Mouse (Mus musculus) kidney, postnatal 0 days (tissue): Measurements from ENCODE around the gene Krtap27-1. TPM values are rescaled to one million over a fixed set of nuclear protein-coding genes. Genes with fewer than 3 reads are reported as not detected.

Experiments
- ATAC-seq: fragments of 200-750 bp; cut with Nextera tagmentation; replicated peaks from 2 replicates; pipeline ENCODE4 v1.8.0; 2017; ENCODE audit warnings: low read depth, moderate number of reproducible peaks, moderate TSS enrichment, moderate library complexity; ENCODE audit not compliant: low FRiP score
- DNase-seq: peaks from one replicate; pipeline ENCODE4 v3.0.0-alpha.2; 2016; ENCODE audit warnings: low spot score
- H3K27ac ChIP-seq: fragments of 300-500 bp; sonication (generic); 2 replicates; pipeline ENCODE4 v1.5.1; 2014; ENCODE audit warnings: mild to moderate bottlenecking
- H3K27me3 ChIP-seq: fragments of 300-500 bp; sonication (generic); 2 replicates; pipeline ENCODE4 v1.6.1; 2014; ENCODE audit warnings: low read length, mixed read lengths; ENCODE audit not compliant: insufficient read depth
- H3K36me3 ChIP-seq: fragments of 300-500 bp; sonication (generic); 2 replicates; pipeline ENCODE4 v1.6.1; 2014; ENCODE audit warnings: low read length, mixed read lengths; ENCODE audit not compliant: insufficient read depth
- H3K4me1 ChIP-seq: fragments of 300-500 bp; sonication (generic); replicated peaks from 2 replicates; pipeline ENCODE4 v1.6.1; 2014; ENCODE audit warnings: antibody characterized with exemption, low read length, mixed read lengths; ENCODE audit not compliant: insufficient read depth
- H3K4me2 ChIP-seq: fragments of 300-500 bp; sonication (generic); 2 replicates; pipeline ENCODE4 v1.6.1; 2014; ENCODE audit warnings: mild to moderate bottlenecking, low read length, moderate library complexity, mixed read lengths
- H3K4me3 ChIP-seq: fragments of 300-500 bp; sonication (generic); replicated peaks from 2 replicates; pipeline ENCODE4 v1.5.1; 2014; ENCODE audit warnings: low read depth, low read length
- H3K9ac ChIP-seq: fragments of 300-500 bp; sonication (generic); 2 replicates; pipeline ENCODE4 v1.6.1; 2014; ENCODE audit warnings: low read depth, low read length
- H3K9me3 ChIP-seq: fragments of 300-500 bp; sonication (generic); replicated peaks from 2 replicates; pipeline ENCODE4 v1.6.1; 2016; ENCODE audit warnings: low read length, inconsistent platforms, mixed read lengths
- CTCF ChIP-seq: IDR thresholded peaks from 2 replicates; pipeline ENCODE4 v1.5.1; 2016; ENCODE audit warnings: antibody characterized with exemption, low read depth, mild to moderate bottlenecking, moderate library complexity
- WGBS: fragments of 180-500 bp; shearing (Covaris S2); extraction: QIAGEN DNeasy Blood & Tissue Kit; methylation state at CpG from one replicate; pipeline ENCODE4 v1.1.7; 2014; 5-methylcytosine and 5-hydroxymethylcytosine counted together
- polyA plus RNA-seq: library from polyadenylated mRNA; unstranded; fragments of >200 nt; fragmentation: Nextera tagmentation; extraction: Ambion mirVana; gene quantifications from 2 replicates; pipeline ENCODE4 v1.2.1, GENCODE M21; 2015

Gene Krtap27-1
- not detected in 2 replicates for polyA plus RNA-seq

DNA sequence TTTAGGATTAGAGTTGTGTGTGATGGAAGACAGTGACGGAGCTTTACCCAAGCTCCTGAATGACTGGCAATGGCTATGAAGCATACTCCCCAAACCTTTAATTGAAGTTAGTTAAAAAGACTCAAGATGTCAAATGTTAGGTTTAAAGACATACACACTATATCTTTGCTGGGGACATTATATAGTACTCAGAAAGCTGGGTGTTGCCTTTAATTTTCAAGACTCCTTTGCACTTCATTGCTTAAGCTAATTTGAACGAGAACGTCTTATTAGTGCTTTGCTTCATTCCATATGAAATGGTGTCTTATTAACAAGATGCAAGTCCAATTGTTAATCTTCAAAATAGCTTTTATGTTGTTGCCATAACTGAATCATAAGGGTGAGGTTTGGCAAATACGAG lies at the start of gene Krtap27-1:
Gene Krtap27-1 (minus strand): TSS at position 101 of the 400 bp plus-strand sequence.
- DNase-seq (no peak), ATAC-seq (no peak)
- TF ChIP-seq CTCF: no peak
- Histone ChIP-seq H3K9ac (no peak within 1 kb of the TSS), H3K27ac (no peak within 1 kb of the TSS), H3K4me1 (no peaks in the 10 kb centered on the region), H3K4me3 (no peak within 1 kb of the TSS), H3K27me3 (no peaks in the 10 kb centered on the region), H3K4me2 (no peak within 1 kb of the TSS), H3K36me3 (no peaks in the 10 kb centered on the region), H3K9me3 (no peaks in the 10 kb centered on the region)
- 93% methylated on average over 4 of the region's 4 CpGs for WGBS

DNA sequence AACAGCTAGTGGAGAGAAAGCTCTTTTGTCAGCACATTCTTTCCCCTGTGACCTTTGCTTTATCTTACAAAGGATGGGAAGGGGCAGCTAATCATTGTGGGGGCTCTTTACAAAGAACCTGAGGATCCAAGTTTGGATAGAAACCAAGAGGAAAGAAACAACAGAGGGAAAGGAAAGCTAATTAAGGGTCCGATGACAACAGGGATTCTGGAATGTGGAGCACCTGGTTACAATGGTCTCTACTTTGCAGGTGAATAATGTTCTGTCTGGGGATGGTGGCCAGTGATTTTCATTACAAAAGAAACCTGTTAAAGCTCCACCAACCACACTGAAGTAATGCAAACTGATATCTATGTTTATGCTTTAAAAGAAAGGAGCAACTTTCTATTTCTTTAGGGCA lies 48.6 kb upstream of the Krtap27-1 start:
- DNase-seq (no peak), ATAC-seq (no peak)
- Histone ChIP-seq H3K4me2 (no peak overlapping the region), H3K9me3 (no peaks in the 10 kb centered on the region), H3K9ac (no peak overlapping the region), H3K36me3 (no peaks in the 10 kb centered on the region), H3K4me1 (no peaks in the 10 kb centered on the region), H3K4me3 (no peak overlapping the region), H3K27me3 (no peaks in the 10 kb centered on the region), H3K27ac (no peak overlapping the region)
- 48% methylated on average over 1 of the region's 1 CpGs for WGBS
- no peak for TF ChIP-seq CTCF

DNA sequence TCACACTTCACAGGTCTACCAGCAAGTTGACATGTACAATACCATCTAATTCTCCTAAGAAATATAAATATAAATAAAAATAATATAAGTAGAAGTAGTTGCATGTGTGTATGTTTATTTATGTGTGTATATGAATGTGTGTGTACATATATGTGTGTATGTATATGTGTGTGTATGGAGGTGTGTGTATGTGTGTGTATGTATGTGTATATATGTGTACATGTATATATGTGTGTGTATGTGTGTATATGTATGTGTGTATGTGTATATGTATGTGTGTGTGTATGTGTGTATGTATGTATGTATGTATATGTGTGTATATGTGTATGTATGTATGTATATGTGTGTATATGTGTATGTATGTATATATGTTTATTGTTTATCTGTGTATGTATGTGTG lies 45.1 kb upstream of the Krtap27-1 start:
- H3K9me3 ChIP-seq: no peaks in the 10 kb centered on the region
- DNase-seq: no peak
- H3K9ac ChIP-seq: no peak overlapping the region
- ATAC-seq: no peak
- TF ChIP-seq CTCF: no peak
- H3K4me3 ChIP-seq: no peak overlapping the region
- no peak overlapping the region for H3K27ac ChIP-seq
- no peaks in the 10 kb centered on the region for H3K36me3 ChIP-seq
- no peaks in the 10 kb centered on the region for H3K4me1 ChIP-seq
- no peaks in the 10 kb centered on the region for H3K27me3 ChIP-seq
- H3K4me2 ChIP-seq: no peak overlapping the region

DNA sequence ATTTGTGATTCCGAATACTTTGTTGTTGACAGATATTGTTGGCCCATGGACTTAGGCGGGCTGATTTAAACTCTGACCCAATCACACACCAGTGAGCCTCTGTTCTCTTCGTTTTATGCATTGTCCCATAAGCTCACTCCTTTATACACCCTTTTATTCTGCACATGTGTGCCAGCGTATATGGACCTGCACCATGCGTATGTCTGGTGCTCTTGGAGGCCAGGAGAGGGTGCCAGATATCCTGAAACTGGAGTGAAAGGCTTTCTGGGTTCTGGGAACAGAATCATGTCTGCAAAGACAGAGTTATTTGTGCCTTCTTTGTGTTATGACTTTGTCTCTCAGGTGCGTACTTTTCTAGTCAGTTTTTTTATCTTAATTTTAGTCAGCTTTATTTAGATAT lies 39.8 kb upstream of the Krtap27-1 start:
- TF ChIP-seq CTCF: peak; percentile 50; the same call in 1 of the 2 replicates
- no peaks in the 10 kb centered on the region for H3K9me3 ChIP-seq
- no peak overlapping the region for H3K9ac ChIP-seq
- H3K4me1 ChIP-seq: no peaks in the 10 kb centered on the region
- no peak overlapping the region for H3K27ac ChIP-seq
- H3K27me3 ChIP-seq: no peaks in the 10 kb centered on the region
- DNase-seq (no peak), ATAC-seq (no peak)
- no peak overlapping the region for H3K4me2 ChIP-seq
- 83% methylated on average over 6 of the region's 6 CpGs for WGBS
- H3K36me3 ChIP-seq: no peaks in the 10 kb centered on the region
- no peak overlapping the region for H3K4me3 ChIP-seq

DNA sequence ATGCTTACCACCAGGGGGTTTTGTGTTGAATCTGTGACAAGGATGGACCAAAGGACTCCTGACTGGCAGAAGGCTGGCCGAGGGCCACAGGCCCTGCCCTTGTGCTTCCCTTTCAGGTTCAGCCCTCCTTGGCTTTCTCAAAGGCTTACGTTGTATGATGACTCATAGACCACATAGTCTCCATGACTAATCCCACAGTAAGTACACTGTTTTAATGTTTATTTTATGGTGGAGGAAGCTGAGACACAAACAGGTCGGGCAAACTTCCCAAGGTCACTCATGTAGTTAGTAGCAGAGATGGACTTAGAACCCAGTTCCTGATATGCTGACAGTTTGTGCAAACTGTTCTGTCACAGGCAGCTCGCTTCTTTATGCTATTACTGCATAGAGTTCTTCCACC lies 39.3 kb upstream of the Krtap27-1 start:
- H3K27ac ChIP-seq: no peak overlapping the region
- no peaks in the 10 kb centered on the region for H3K27me3 ChIP-seq
- H3K9me3 ChIP-seq: no peaks in the 10 kb centered on the region
- ATAC-seq: peak; percentile 68; the same call in 1 of the 2 replicates
- DNase-seq: peak; percentile 6
- H3K4me1 ChIP-seq: no peaks in the 10 kb centered on the region
- no peak overlapping the region for H3K9ac ChIP-seq
- TF ChIP-seq CTCF: peak; percentile 22; the same call in 1 of the 2 replicates
- WGBS: 63% methylated on average over 4 of the region's 4 CpGs
- no peak overlapping the region for H3K4me3 ChIP-seq
- no peaks in the 10 kb centered on the region for H3K36me3 ChIP-seq
- H3K4me2 ChIP-seq: no peak overlapping the region

DNA sequence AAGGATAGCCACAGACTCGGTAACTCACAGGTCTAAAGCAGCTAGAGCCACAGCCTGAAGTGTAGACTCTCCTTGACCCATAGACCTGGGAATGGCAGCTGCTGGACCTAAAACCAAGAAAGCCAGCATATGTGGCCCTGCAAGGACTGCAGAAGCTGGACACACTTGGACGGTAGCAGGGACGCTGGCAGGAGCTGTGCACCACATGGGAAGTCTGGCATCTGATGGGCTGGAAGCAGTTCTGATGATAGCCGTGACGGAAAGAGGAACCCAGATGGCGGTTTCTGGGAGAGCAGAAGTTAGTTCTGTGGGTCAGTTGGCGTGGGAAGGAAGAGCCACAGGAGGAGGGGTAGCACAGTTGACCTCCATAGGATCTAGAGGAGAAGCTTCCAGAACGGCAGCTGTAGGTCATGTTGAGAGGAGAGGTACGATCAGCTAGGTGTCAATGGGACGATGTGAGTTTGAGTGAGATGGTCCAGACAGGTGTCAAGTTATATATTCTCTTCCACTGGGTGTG lies 36.1 kb upstream of the Krtap27-1 start, which contains the start of gene 2310061N02Rik:
Gene 2310061N02Rik (minus strand): TSS at position 467 of the 517 bp plus-strand sequence.
- DNase-seq (no peak), ATAC-seq (no peak)
- no peak within 1 kb of the TSS for H3K4me3 ChIP-seq
- H3K36me3 ChIP-seq: no peaks in the 10 kb centered on the region
- no peak within 1 kb of the TSS for H3K27ac ChIP-seq
- no peaks in the 10 kb centered on the region for H3K27me3 ChIP-seq
- H3K9me3 ChIP-seq: no peaks in the 10 kb centered on the region
- no peak within 1 kb of the TSS for H3K4me2 ChIP-seq
- no peaks in the 10 kb centered on the region for H3K4me1 ChIP-seq
- H3K9ac ChIP-seq: no peak within 1 kb of the TSS
- TF ChIP-seq CTCF: no peak
- WGBS: 84% methylated on average over 10 of the region's 10 CpGs
